Mouse (Mus musculus) adrenal gland (tissue): ENCODE measurements around the gene Ppp1r3g.
"Not testable (repeated sequence)": the region's sequence is repeated elsewhere in the genome, so short reads cannot be mapped to it uniquely, and the experiment has no call there.

Experiments
- intact Hi-C: fragments of 180-260 bp; cut with DNase I; formaldehyde crosslinking; loops from one replicate; pipeline ENCODE4 v1.15.1; 2025
- long read RNA-seq, 2 experiments: library from polyadenylated mRNA; unstranded; transcript quantifications; one replicate each; pipeline ENCODE4 v2.0.0; 2020; ENCODE audit warnings: borderline replicate concordance in 1 of 2; ENCODE audit not compliant: insufficient replicate concordance in 1 of 2

Gene Ppp1r3g
- long read RNA-seq, experiment 1: 0 reads
- long read RNA-seq, experiment 2, partial matches to known transcripts: 0 of 1 reads
- long read RNA-seq, experiment 2, other reads (novel, unspliced or antisense): 1 of 1 reads

DNA sequence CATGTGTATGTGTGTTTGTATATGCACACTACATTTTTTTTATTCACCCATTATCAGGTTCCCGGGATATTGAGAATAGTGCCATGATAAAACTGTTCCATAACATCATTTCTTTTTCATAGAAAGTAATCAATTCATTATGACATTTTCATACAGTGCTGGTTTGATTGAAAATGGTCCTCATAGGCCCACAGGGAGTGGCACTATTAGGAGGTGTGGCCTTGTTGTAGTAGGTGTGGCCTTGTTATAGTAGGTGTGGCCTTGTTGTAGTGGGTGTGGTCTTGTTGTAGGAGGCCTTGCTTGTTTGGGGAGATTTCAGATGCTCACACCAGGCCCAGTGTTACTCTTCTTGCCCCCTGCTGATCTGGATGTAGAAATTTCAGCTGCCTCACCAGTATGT lies at the start of gene Ppp1r3g:
Gene Ppp1r3g, plus strand, starts transcription at position 301 of the 400 bp plus-strand sequence.
- intact Hi-C loops: no loop called here

GRCm38 (mm10) chr13:35911476-35911875 lies 47.2 kb upstream of the Ppp1r3g start:
- intact Hi-C loops: no loop called here

- intact Hi-C loops: no loop called here
Observed at GRCm38 (mm10) chr13:35937991-35938390, 20.6 kb upstream of the Ppp1r3g start.

- intact Hi-C loops: no loop called here
Observed at GRCm38 (mm10) chr13:35939871-35940665, 18.6 kb upstream of the Ppp1r3g start.

GRCm38 (mm10) chr13:35940934-35941333 lies 17.7 kb upstream of the Ppp1r3g start:
- intact Hi-C loops: no loop called here

GRCm38 (mm10) chr13:35946659-35947353 lies 11.8 kb upstream of the Ppp1r3g start:
- intact Hi-C loops: loop anchor here (2.0 to 5.0 kb wide), 2 partner anchors 165 to 916 kb away; no protein-coding TSS in a partner anchor

DNA sequence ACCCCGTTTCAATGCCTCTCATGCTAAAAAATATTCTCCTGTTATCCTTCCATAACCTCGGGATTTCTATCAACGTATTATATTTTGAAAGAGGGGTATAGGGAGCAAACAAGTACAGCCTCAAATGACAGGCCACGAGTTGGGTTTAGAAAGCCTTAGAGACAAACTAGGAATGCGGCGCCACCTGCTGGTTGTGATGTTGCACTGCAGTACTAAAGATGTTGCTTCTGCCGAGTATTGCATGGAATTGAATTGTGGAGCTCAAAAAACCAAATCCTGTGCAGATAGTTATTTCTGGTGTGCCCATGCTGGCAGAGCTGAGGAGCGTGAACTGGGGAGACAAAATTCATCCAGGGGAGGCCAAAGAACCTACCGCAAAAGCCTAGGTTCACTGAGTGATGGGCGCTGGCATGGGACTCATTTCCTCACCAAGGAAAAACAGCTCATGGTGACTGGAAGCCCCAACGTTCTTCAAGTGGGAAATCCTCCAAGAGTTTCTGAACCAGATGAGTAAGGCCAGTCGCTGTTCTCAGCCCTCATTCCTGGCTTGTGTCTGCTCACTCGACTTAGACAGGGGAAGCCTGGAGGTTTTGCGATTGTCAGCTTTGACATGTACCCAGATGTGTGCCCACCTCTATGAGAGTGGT lies 11.2 kb upstream of the Ppp1r3g start:
- intact Hi-C loops: loop anchor here (2.0 to 5.0 kb wide), 2 partner anchors 165 to 917 kb away; no protein-coding TSS in a partner anchor

DNA sequence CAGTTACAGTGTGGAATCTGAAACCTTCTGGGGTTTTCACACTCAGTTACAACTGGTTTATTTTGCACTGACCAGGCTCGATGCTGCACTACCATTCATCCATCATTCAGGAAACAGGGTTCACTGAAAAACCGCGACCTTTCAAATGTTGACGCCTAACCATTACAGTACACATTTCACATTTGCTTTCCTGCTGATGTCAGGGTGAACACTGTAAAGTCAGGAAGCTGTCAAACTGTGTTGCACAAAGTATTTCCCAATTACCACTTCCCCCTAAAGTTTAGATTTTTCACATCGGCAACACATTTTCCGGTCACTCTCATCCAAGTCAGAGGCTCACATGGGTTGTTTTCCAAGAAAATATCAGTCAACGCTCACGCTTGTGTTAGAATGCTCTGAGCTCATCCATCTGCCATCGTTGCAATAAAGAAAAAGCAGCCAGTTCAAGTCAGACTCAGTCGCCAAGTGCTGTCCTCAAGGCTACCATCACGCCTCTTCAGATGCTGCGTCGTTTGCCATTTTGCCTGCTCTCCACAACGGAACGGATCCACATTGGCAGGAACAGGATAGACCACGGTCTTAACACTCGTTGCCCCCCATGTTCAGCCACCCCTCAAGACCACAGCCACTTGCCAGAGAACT lies 8.7 kb upstream of the Ppp1r3g start:
- intact Hi-C loops: loop anchor here (5.0 kb wide), 1 partner anchor 168 kb away; no protein-coding TSS in a partner anchor

DNA sequence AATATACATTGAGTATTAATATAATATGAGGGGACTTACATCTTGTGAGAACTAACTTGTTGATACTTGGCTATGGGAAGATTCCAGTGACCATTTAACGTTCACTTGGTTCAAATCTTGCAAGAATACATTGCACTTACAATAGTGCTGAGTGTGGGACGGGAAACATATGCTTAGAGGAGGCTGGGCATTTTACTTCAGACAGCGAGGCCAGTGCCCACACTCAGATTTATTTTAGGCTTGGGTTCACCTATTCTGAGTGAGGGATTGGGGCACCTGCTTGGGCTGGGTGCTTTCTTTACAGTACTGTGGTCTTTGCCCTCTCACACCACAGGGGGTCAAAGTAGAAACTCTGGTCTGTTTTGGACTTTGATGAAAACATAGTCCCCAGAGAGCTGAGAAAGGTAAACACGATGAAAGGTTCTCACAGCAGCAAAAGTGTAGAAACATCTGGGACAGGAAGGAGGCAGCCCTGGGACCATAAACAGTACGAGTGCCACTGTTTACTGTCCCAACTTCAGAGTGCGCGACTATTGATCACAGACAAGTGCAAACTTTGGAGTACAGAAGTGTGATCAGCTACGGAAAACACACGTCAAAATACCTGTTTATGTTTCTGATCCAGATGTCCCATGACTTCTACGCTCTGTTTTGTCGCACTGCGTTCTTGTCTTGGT lies 890 bp downstream of the Ppp1r3g start:
- intact Hi-C loops: no loop called here

- intact Hi-C loops: no loop called here
Observed at GRCm38 (mm10) chr13:35963583-35963982, 4.9 kb downstream of the Ppp1r3g start.

DNA sequence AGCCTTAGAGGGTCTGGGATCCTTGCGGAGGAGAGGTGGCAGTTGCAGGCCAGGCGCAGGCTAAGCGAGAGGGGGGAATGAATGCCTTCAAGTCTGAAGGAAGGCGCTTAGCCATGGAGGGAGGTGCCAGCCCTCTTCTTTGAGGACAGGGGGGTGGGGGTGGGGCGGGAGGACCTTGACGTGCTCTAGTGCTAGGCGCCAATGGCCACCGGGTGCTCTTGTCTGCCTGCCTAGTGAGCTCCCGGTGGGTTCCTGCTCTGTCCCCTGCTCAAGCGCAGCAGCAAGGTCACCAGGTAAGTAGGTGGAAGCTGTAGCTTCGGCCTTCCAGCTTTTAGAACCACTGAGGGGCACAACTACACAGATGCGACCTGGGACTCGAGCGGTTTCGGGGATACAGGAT lies 9.1 kb downstream of the Ppp1r3g start:
- intact Hi-C loops: no loop called here

DNA sequence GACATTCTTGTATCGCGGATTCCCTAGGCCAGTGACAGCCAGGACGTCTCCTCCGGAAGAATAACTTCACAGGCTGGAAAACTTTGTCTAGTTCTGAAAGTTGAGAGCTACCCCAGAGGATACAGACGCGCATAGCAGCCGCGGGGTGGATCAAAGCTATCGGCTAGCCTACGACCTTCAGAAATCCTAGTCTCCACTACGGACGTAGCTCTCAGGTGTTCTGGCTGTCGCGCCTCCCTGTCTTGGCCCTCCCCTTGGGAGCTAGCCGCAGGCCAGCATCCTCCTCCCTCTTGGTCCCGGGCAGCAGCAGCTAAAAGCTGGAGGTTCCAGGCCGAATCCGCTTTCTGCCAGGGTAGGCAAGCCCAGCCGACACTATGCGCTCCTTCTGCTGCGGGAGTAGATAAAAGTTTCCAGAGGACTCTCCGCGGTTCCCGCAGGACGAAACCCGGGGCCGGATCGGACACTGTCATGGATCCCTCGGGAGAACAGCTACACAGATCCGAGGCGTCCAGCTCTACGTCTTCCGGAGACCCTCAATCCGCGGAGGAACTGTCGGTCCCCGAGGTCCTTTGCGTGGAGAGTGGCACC lies 9.6 kb downstream of the Ppp1r3g start:
- intact Hi-C loops: no loop called here

DNA sequence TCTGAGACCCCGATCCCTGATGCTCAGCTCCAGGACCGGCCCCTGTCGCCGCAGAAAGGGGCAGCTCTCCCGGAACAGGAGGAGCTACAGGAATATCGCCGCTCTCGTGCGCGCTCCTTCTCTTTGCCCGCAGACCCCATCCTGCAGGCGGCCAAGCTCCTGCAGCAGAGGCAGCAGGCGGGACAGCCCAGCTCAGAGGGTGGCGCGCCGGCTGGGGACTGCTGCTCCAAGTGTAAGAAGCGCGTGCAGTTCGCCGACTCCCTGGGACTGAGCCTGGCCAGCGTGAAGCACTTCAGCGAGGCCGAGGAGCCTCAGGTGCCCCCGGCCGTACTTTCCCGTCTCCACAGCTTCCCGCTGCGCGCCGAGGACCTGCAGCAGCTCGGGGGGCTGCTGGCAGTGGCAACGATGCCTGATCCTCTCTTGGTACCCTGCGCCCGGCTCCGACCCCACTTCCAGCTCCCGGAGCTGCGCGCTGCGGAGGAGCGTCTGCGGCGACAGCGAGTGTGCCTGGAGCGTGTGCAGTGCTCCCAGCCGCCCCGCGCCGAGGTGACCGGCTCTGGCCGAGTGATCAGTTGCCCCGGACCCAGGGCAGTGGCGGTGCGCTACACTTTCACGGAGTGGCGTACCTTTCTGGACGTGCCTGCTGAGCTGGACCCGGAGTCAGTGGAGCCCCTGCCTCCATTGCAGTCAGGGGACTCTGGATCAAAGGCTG lies 10.2 kb downstream of the Ppp1r3g start:
- intact Hi-C loops: no loop called here

DNA sequence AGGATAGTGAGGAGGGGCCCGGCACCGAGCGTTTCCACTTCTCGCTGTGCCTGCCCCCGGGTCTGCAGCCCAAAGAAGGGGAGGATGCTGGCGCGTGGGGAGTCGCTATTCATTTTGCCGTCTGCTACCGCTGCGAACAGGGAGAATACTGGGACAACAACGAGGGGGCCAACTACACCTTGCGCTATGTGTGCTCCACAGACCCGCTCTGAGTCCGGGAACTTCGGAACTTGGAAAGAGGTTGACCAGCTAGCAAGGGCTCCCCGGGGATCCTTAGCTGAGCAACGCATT lies 10.7 kb downstream of the Ppp1r3g start:
- intact Hi-C loops: no loop called here

DNA sequence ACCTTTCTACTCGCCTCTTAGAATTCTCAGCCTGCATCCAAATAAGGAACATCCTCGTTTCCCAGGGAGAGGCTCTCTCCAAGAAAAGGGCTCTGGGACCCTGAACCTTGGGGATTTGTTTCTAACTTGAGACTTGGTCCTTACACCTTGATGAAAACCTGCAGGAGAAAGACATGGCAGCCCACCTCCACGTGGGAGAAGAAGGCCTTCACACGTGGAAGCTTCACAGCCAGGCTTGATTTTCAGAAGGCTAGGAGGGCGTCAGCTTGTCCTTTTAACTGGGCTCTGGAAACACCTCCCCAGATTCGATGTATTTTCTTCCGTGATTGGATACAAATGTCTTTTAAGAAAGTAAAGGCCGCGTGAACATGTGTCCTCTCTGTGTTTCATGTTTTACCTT lies 11.2 kb downstream of the Ppp1r3g start:
- intact Hi-C loops: no loop called here

DNA sequence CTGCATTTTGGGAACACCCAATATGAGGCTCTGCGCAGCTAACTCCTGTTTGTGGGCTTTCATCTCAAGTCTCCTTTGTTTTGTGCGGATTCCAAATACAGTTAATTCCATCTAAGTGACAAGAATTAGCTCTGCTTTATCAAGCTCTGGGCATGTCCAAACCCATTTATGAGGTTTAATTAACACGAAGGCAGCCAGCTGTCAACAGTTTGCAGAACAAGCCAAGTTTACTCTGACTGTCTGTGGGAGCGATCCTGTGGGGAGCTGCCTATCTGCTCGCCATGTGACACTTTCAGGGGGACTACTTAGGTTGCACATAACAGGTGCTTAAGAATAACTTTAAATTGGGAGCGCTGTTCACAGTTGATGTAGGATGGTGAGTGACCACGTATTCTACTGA lies 18.3 kb downstream of the Ppp1r3g start:
- intact Hi-C loops: no loop called here

GRCm38 (mm10) chr13:35980471-35980870 lies 21.8 kb downstream of the Ppp1r3g start:
- intact Hi-C loops: no loop called here

- intact Hi-C loops: no loop called here
Observed at GRCm38 (mm10) chr13:35982985-35983384, 24.3 kb downstream of the Ppp1r3g start.

GRCm38 (mm10) chr13:35989329-35989728 lies 30.7 kb downstream of the Ppp1r3g start:
- intact Hi-C loops: no loop called here

- intact Hi-C loops: not testable (repeated sequence)
Observed at GRCm38 (mm10) chr13:35991185-35991584, 32.5 kb downstream of the Ppp1r3g start.
